Mouse (Mus musculus) neural tube, embryonic 10.5 days (tissue): ENCODE results near the gene Tgfb3.

Experiments used
- DNase-seq: peaks from one replicate; pipeline ENCODE4 v3.0.0-alpha.2; 2017; ENCODE audit warnings: low spot score; ENCODE audit errors: extremely low spot score

Tgfb3 gene

DNA sequence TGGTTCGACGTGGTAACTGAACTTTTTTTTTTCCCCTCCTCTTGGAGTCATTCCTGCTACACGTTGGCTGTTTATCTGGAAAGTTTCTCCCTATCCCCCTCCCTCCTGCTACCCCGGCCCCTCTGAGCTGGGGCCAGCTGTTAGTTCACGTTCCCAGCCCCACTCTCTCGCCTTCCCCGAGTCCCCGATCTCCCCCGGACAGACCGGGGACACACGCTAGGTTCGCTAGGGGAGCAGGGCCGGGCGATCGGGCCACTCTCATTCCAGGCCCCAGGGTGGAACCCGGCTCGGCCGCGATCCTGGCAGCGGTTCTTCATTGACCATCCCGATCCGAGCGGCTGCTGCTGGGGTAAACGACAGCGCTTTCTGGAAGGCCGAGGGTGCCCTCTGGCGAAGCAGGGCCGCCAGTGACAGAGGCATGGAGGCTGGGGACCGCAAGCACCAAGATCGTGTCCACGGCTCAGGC is 394 bp upstream of the Tgfb3 start:
- peak; percentile 92 for DNase-seq

DNA sequence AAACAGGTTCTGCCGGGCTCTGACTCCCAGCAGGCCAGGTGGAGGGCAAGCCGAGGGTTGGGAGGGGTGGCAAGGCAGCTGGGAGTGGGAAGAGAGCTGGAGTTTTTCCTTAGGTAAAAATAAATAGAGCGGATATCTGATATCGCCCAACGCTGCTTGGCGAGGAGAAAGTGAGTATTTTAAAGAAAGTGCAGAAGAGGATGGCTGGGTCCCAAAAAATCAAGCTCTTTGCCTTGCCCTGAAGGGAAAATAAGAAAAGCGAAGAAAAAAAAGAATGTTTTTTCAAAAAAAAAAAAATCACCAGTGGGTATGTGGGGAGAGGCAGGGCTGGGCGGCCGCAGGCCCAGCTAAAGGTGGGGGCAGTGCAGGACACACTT is 677 bp downstream of the Tgfb3 start:
- DNase-seq = no peak

DNA sequence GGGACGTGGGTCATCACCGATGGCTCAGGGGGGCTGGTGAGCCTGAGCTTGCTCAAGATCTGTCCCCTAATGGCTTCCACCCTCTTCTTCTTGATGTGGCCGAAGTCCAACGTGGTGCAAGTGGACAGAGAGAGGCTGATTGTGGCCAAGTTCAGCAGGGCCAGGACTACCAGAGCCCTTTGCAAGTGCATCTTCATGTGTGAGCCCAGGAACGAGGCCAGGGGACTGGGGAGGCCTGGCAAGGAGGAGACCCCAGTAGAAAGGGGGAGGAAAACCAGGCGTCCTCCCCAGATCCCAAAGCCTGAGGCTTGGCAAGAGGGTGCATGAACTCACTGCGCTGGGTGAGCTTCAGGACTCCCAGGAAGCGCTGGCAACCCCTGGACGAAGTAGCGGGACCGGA is 1.1 kb downstream of the Tgfb3 start:
- DNase-seq = peak; percentile 57

DNA sequence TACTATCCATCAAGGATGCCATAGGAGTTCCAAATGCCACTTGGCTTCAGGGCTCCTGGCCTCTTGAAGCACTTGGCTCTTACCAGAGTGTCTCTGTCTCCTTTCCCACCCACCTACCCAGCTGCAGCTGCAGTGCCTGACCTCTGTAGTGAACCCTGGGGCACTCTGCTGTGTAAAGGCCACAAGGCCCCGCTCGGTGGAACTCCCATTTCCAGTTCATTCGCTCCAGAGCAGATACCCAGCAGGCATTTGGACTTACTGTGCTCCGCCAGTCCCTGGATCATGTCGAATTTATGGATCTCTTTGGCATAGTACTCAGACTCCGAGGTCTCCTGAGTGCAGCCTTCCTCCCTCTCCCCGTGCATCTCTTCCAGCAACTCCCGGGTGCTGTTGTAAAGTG is 1.5 kb downstream of the Tgfb3 start:
- no peak for DNase-seq

DNA sequence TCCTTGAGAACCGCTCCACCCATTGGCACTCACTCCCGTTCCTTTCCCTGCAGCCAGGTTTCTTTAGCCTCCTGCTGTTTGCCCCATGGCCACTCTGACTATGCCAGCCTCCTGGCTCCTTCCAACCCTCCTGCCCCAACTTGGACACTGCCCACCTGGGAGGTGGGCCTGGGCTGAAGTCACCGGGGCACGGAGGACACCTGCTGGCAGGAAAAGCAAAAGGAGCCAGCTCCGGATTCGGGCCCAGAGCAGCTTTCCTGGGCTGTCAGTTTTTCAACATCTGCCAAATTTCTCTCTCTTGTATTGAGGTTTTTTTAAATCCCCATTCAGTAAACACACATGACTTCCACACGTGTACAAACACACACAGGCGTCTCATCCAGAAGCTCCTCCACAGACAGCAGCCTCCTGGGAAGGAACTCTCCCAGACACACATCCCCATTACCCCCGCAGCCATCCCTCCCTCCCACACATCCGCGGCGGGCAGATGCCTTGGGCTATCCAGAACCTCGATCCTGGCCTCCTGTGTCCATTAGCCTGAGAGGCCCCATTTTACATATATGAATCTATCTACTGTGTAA is 2.4 kb downstream of the Tgfb3 start:
- peak; percentile 41 for DNase-seq

DNA sequence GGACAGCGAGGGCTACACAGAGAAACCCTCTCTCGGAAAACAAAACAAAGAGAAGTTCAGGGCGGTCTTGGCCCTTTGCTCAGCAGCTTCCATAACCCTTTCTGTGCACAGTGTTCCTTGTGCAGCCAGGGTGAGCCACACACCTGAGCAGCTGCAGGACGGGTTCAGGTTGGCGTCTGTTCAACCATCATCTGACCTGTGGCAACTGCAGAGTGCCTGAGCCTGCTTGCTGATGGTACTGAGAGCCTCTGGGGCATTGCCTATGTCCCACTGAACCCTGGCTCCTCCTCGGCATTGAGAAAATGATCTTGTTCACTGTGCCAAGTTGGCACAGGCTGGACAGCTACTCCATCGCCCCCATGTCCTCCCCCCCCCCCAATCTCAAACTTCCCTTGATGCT is 3.5 kb downstream of the Tgfb3 start:
- no peak for DNase-seq

DNA sequence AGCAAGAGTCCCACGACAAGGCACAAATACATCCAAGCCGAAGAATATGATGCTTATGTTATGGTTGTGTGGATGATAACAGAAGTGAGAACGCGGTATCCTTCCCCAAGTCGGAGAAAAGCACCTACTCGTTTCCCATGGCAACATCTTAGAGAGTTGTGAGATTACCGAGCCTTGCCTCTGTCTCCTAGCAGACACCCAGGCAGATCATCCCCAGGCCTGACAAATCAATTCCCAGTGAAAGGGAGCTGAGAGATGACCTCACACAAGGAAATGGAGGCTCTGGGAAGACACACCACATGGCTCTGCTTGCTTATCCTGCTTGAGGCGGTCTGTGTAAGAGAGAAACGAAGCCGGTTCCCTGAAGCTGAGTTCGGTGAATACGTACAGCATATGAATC is 4.2 kb downstream of the Tgfb3 start:
- no peak for DNase-seq

DNA sequence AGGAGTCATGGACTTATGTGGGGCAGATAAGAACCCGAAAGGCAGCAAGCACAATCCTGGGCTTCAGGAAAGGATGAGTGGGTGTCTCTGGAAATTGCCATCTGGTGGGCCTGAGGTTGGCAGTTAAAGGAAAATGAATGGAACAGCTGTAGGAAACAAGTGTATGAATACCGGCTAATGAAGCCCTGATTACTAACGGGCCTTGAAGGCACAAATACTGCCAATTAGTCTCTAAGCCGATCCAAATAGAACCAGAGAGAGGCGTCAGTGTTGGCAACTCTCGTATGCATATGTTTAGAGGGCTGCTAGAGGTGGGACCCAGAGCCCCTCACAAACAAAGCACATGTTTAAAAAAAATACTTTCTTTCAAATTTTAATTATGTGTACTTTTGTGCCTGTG is 7.4 kb downstream of the Tgfb3 start:
- DNase-seq = no peak

DNA sequence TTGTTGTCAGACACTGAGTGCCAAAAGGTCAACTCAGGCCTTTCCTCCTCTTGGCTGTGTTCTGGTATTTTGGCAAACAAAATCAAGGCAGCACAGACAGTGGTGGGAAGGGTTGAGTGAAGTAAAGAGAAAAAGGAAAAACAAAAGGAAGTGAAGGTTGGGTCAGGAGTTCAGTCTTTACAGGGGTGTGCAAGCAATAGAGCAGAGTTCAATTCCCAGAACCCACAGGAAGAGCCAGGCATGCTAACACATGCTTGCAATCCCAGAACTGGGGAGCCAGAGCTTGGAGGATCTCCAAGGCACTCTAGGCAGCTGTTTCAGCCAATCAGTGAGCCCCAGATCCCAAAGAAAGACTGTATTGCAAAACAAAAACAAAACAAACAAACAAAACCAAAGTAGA is 14.0 kb downstream of the Tgfb3 start:
- DNase-seq = no peak

DNA sequence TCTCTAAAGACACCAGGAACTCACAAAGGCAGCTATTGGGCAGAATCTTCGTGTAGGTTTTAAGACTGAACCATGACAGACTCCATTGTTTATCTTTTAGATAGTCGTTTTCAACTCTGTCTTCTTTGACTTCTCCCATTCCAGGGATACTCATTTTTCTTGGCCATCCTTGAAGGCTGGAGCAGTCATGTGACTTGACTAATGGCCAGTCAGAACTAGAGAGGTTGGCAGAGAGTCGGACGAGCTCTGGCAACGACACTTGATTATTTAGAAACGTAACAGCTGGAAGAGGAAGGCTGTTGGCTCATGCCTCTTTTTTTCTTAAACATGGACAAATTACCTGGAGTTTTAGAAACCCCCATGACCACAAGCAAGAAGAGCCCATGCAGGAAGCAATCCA is 19.5 kb downstream of the Tgfb3 start:
- no peak for DNase-seq

DNA sequence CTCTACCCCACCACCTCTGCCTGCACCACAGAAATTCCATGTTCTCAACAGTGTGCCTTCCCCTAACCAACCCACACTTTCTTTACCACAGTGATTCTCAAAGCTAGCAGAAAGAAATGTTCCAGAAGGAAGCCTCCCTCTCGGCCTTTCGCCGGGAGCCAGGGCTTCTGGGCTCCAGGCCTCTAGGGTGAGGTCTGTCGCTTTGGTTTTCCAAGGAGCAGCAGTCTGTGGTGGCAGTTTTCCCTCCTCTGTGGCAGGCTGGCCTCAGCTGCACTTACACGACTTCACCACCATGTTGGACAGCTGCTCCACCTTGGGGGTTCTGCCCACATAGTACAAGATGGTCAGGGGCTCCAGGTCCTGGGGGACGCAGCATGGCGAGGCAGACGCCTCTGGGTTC is 21.3 kb downstream of the Tgfb3 start:
- no peak for DNase-seq

DNA sequence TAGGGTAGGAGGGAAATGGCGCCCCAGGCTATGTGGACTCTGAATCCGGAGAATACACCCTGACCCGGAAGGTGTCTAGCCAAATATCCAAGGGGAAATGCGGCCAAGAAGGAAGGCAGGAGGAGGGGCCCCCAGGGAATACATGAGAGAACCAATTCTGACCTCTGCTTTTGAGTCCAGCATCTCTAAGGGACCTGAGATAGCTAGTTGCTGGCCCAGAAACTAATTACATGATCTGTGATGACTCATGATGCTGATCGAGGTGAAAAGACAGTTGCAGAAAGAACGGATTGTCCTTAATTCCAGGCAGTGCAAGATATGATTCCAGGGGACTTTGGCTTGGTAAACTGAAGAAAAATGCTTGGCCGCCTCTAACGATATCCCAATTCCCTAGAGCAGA is 21.9 kb downstream of the Tgfb3 start:
- DNase-seq = no peak

DNA sequence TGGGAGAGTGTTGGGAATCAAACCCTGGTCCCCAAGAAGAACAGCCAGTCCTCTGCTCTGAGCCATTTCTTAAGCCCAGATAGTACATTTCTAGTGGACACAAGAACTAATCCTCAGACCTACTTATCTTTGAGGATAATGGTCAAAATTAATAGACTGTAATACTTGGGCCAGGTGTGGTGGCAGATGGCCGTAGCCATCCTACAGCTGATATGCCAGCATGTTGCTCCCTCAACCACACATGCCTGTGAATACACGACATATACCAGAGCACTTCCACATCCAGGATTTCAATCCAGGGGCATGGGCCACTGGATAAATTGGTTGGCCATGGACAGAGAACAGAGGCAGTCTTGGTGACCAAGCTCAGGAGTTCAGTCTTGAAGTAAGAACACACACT is 23.5 kb downstream of the Tgfb3 start:
- no peak for DNase-seq

DNA sequence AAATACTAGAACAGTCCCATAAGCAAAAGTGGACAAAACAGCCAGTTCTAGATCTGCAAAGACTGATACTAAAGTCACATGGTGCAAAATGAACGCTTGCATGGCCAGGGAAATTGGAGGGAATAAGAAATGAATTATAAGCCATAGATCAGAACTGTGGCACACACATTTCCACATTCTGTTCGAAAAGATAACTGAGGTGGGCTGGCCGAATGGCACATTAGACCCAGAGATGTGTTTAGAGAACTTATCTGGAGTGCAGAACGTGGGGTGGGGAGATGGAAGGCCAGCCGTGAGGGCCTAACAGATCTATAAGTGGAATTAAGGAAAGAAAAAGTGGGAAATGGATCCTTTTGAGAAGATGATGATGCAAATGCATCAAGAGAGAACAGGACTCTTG is 27.4 kb downstream of the Tgfb3 start:
- no peak for DNase-seq

DNA sequence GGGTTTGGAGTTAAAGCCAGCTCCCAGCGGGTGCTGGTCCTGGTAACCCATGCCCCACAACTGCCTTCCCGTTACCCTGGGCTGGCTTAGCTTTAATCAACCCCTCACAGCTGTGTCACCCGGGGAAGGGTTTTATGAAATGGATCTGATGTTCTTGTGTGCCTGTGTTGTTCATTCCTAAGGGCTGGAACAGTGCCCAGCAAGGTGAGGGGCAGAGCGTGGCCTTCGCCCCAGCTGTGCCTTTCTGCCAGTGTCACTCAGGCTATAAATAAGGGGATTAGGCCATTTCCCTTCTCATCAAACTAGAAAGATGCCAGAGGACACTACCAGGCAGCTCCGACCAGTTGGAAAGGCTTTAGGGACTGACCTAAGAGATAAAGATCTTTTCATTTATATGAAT is 29.0 kb downstream of the Tgfb3 start:
- no peak for DNase-seq

DNA sequence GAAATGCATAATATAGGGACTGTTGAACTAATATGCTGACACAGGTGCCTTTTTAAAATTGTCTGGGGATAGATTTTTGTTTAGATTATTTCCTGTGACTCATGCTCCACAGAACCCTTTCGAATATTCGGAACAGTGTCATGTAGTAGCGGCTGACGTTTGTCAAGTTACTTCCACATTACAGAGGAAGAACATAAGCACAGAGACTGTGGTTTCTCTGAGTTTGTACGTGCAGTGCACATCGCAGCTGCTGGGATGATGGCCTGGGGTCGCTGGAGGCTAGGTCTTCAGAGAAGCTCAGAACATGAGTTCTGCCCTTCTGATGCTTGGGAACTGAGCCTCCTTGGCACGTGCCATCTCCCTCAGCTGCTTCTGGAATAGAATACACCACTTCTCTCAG is 31.5 kb downstream of the Tgfb3 start:
- no peak for DNase-seq

DNA sequence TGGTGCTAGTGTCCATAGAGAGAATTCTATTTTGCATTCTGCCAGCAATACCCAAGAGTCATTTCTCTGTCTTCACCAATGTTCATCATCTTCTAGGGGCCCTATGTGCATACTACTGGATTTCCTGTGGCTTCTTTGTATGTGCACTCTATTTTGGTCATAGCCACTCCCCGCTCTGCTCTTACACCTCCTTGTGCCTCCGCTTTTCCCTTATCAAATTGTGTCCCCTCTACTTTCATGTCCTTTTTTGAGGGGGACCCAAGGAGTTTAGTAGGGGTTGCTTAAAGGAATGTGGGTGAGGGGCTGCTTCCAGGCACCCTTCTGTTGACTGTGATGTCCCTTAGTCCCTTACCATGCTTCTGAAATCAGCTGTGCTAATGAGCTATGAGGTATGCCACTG is 32.1 kb downstream of the Tgfb3 start:
- no peak for DNase-seq

DNA sequence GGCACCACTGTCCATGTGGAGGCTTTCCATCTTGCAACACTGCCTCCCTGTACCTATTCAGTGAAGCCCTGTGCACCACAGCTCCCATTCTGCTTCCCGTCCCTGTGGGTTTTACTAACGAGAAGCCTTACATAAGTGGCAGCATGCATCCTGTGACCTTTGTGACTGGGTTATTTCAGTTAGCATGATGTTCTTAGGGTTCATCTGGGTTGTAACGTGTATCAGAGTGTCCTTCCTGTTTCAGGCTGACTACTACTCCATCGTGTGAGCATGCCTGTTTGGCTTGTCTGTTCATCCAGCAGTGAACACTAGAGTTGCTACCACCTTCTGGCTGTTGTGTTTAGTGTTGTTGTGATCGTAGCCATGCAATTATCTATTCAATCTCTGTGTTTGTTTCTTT is 32.7 kb downstream of the Tgfb3 start:
- no peak for DNase-seq

DNA sequence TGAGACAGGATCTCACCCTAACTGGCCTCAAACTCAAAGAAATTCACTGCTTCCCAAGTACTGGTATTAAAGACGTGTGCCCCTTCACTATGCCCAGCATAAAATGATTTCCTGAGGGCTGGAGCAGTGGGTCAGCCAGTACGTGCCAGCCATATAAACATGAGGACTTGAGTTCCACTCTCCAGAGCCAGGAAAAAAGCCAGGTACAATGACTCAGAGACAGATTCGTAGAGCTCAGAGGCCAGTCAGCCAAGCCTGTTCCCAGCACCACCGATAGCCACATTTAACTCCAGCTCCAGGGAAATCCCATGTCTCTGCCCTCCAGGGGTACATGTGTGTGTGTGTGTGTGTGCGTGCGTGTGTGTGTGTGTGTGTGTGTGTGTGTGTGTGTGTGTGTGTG is 39.1 kb downstream of the Tgfb3 start:
- DNase-seq = no peak

DNA sequence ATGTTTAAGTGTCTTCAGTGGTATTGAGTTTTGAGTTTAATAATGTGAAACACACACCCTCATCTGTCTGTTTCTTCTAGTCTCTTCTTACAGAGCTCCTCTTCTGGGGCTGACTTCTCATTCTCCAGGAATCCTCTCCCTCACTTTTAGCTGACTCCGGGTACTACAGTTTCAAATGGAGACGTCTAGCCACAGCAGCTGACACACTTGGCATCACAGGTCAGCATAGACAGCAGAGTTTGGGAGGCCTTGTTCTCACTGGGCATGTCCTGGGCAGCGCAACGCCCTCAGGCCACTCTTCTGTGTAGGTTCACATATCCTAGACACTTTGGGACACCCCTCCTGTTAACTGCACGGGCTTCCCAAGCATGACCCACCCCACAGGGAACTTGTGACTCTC is 39.8 kb downstream of the Tgfb3 start:
- no peak for DNase-seq

DNA sequence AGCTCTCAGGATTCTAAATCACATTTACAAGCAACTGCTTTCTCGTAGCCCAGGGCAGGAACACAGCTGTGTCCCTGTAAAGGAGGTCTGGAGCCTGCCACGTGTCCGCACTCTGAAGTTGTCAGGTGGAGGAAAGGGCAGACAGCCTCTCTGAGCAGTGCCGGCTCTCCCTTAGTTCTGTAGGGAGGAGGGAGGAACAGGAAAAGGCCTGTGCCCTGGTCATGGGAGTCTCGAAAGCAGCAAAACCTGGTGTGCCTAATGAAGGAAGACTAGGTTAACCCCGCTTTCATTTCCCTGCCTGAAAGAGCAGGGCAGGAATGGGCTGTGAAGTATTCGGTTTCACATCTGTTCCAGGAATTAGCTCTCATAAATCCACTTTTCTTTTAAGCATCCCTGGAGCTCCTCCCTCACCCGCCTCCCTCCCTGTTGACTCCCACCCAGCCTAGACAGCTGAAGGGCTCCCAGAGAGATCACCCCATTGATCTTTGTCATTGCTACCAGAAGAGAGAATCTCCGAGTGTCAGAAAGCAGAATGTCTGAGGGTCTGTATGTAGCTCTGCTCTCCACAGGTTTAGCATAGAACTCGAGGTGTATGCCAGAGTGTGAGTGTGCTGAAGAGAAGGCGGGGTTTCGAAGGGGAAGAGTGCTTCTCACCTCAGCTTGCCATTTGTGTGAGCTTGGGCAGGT is 41.5 kb downstream of the Tgfb3 start:
- peak; percentile 58 for DNase-seq

DNA sequence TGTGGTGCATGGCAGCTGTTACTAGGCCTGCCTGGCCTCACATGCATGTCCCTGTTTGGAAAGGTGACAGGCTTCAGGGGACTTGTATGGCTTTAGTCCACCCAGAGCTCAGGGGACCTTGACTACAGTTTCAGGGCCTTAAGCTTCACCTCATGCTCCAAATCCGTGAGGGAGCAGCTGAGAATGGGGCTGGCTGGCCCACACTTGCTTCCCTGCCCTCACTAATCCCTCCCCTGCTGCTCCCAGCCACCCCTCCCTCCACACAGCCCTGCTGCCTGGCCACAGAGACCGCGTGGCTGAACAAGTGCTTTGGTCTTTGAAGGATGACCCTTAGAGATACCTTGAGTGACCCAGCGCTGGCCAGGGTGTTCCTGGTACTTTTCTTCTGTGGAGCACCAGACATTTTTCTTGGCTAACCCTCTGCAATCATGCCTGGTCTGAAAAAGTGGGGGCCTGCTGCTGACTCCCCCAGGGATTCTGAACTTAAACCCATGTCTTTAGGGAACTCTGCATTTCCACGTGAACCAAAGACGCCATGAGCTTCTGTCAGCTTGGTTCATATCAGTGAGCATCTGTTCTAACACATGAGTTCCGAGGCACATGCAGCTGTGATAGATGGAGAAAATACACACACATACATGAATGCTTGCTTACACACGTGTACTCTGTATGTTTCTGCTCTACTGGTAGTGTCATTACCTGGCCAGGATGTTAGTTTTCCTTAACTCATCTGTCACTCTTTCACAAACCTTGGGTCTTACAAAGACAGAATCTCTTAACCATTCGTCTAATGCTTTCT is 42.3 kb downstream of the Tgfb3 start:
- DNase-seq = peak; percentile 20

DNA sequence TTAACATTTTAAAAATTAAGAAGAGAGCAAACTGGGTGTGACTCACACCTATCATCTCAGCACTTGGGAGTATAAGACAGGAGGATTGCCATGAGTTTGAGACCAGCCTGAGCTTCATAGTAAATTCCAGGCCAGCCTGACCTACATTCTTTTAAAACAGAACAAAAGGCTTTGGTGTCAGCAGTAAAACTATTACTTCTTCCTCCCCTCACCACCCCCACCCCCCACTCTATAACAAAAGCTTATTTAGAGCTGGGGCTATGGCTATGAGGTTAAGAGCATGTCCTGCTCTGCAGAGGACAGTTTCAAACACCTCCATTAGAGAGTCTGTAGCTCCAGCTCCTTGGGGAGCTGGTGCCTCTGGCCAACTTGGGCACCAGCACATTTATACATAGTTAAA is 43.3 kb downstream of the Tgfb3 start:
- no peak for DNase-seq
